Mouse (Mus musculus) limb, embryonic 13.5 days (tissue): ENCODE results near the gene Tnfrsf22. TPM values are rescaled to one million over a fixed set of nuclear protein-coding genes. Genes with fewer than 3 reads are reported as not detected.

Experiments used
- ATAC-seq: fragments of 200-750 bp; cut with Nextera tagmentation; 2 replicates; pipeline ENCODE4 v1.8.0; 2017; ENCODE audit warnings: low read depth, moderate number of reproducible peaks, moderate TSS enrichment; ENCODE audit not compliant: low FRiP score
- H3K27ac ChIP-seq: fragments of 300-500 bp; sonication (generic); 2 replicates; pipeline ENCODE4 v1.5.1; 2015; ENCODE audit warnings: inconsistent platforms, mild to moderate bottlenecking, moderate library complexity
- H3K27me3 ChIP-seq: fragments of 300-500 bp; sonication (generic); 2 replicates; pipeline ENCODE4 v1.6.1; 2015; ENCODE audit warnings: mild to moderate bottlenecking, inconsistent platforms
- H3K36me3 ChIP-seq: fragments of 300-500 bp; sonication (generic); 2 replicates; pipeline ENCODE4 v1.6.1; 2015; ENCODE audit warnings: inconsistent platforms, mild to moderate bottlenecking, moderate library complexity
- H3K4me1 ChIP-seq: fragments of 300-500 bp; sonication (generic); 2 replicates; pipeline ENCODE4 v1.6.1; 2015; ENCODE audit warnings: inconsistent platforms
- H3K4me2 ChIP-seq: fragments of 300-500 bp; sonication (generic); replicated peaks from 2 replicates; pipeline ENCODE4 v1.6.1; 2015; ENCODE audit warnings: inconsistent platforms, mild to moderate bottlenecking, moderate library complexity
- H3K4me3 ChIP-seq: fragments of 300-500 bp; sonication (generic); 2 replicates; pipeline ENCODE4 v1.5.1; 2015; ENCODE audit warnings: moderate library complexity, mild to moderate bottlenecking, inconsistent platforms
- H3K9ac ChIP-seq: fragments of 300-500 bp; sonication (generic); 2 replicates; pipeline ENCODE4 v1.6.1; 2015; ENCODE audit warnings: mild to moderate bottlenecking, inconsistent platforms
- H3K9me3 ChIP-seq: fragments of 300-500 bp; sonication (generic); 2 replicates; pipeline ENCODE4 v1.6.1; 2016; ENCODE audit warnings: inconsistent platforms
- WGBS: fragments of 180-500 bp; shearing (Covaris S2); methylation state at CpG from one replicate; pipeline ENCODE4 v1.1.7; 2015; 5-methylcytosine and 5-hydroxymethylcytosine counted together
- polyA plus RNA-seq: library from polyadenylated mRNA; unstranded; fragments of >200 nt; fragmentation: Nextera tagmentation; extraction: Ambion mirVana; gene quantifications from 2 replicates; pipeline ENCODE4 v1.2.1, GENCODE M21; 2015

Gene Tnfrsf22
- polyA plus RNA-seq, 1 experiment from 2014 or later, result 13.3 TPM

- H3K36me3 ChIP-seq, result peaks cover 42% of the 10 kb centered on the region
- H3K4me1 ChIP-seq, result peaks cover 21% of the 10 kb centered on the region
- no peak for ATAC-seq
- H3K4me2 ChIP-seq, result no peak overlapping the region
- H3K9me3 ChIP-seq, result no peaks in the 10 kb centered on the region
- 38% methylated on average over 5 of the region's 5 CpGs for WGBS
- H3K27me3 ChIP-seq, result no peaks in the 10 kb centered on the region
- H3K27ac ChIP-seq, result no peak overlapping the region
- no peak overlapping the region for H3K4me3 ChIP-seq
- H3K9ac ChIP-seq, result no peak overlapping the region
Measured at GRCm38 (mm10) chr7:143594865-143595264, 54.6 kb downstream of the Tnfrsf22 start.

GRCm38 (mm10) chr7:143592255-143592654 lies 57.2 kb downstream of the Tnfrsf22 start:
- peaks cover 68% of the 10 kb centered on the region for H3K36me3 ChIP-seq
- WGBS, result 86% methylated on average over 10 of the region's 10 CpGs
- no peak for ATAC-seq

GRCm38 (mm10) chr7:143588006-143588405 lies 61.5 kb downstream of the Tnfrsf22 start:
- WGBS, result 91% methylated on average over 4 of the region's 4 CpGs
- no peak for ATAC-seq
- peaks cover 97% of the 10 kb centered on the region for H3K36me3 ChIP-seq

More at GRCm38 (mm10) chr7:143592255-143592654, 57.2 kb downstream of the Tnfrsf22 start:
- H3K4me3 ChIP-seq, result no peak overlapping the region
- no peak overlapping the region for H3K9ac ChIP-seq
- no peaks in the 10 kb centered on the region for H3K27me3 ChIP-seq
- no peak overlapping the region for H3K4me2 ChIP-seq
- peaks cover 8% of the 10 kb centered on the region; the same call in 1 of the 2 replicates for H3K4me1 ChIP-seq
- H3K27ac ChIP-seq, result no peak overlapping the region
- no peaks in the 10 kb centered on the region for H3K9me3 ChIP-seq

GRCm38 (mm10) chr7:143587586-143587985 lies 61.9 kb downstream of the Tnfrsf22 start:
- Histone ChIP-seq H3K27me3 (no peaks in the 10 kb centered on the region), H3K4me1 (no peaks in the 10 kb centered on the region), H3K4me3 (no peak overlapping the region), H3K4me2 (no peak overlapping the region), H3K36me3 (peaks cover 97% of the 10 kb centered on the region), H3K9me3 (no peaks in the 10 kb centered on the region), H3K9ac (no peak overlapping the region), H3K27ac (no peak overlapping the region)
- 91% methylated on average over 5 of the region's 5 CpGs for WGBS
- ATAC-seq, result no peak

More at GRCm38 (mm10) chr7:143588006-143588405, 61.5 kb downstream of the Tnfrsf22 start:
- H3K4me3 ChIP-seq, result no peak overlapping the region
- no peak overlapping the region for H3K4me2 ChIP-seq
- no peaks in the 10 kb centered on the region for H3K27me3 ChIP-seq
- H3K9ac ChIP-seq, result no peak overlapping the region
- no peaks in the 10 kb centered on the region for H3K4me1 ChIP-seq
- no peak overlapping the region for H3K27ac ChIP-seq
- H3K9me3 ChIP-seq, result no peaks in the 10 kb centered on the region

Other genes with a start within 250 kb of the Tnfrsf22 start
- gene Cdkn1c, start 188.6 kb downstream of the Tnfrsf22 start, polyA plus RNA-seq, result 1,335 and 1,388 TPM in 2 replicates
- 1.4 and 1.5 TPM in 2 replicates for gene Slc22a18, start 175.9 kb downstream of the Tnfrsf22 start, polyA plus RNA-seq
- 20.4 and 23.2 TPM in 2 replicates for gene Phlda2, start 146.5 kb downstream of the Tnfrsf22 start, polyA plus RNA-seq
- gene Nap1l4, start 100.6 kb downstream of the Tnfrsf22 start, polyA plus RNA-seq, result 281 and 285 TPM in 2 replicates
- gene Cars, start 49.6 kb downstream of the Tnfrsf22 start, polyA plus RNA-seq, result 58.5 and 62.8 TPM in 2 replicates
- 0.15 and 0.27 TPM in 2 replicates for gene Tnfrsf26, start 20.9 kb downstream of the Tnfrsf22 start, polyA plus RNA-seq
- gene Tnfrsf23, start 36.2 kb upstream of the Tnfrsf22 start, polyA plus RNA-seq, result 1.2 and 1.8 TPM in 2 replicates
- 40.0 and 43.8 TPM in 2 replicates for gene Osbpl5, start 107.3 kb upstream of the Tnfrsf22 start, polyA plus RNA-seq
- gene Mrgprg, start 117.3 kb upstream of the Tnfrsf22 start, polyA plus RNA-seq, result not detected in 2 replicates
- gene Mrgpre, start 134.8 kb upstream of the Tnfrsf22 start, polyA plus RNA-seq, result 1.5 and 1.8 TPM in 2 replicates
- gene Nadsyn1, start 173.2 kb upstream of the Tnfrsf22 start, polyA plus RNA-seq, result 7.5 and 7.6 TPM in 2 replicates
- gene Dhcr7, start 173.5 kb upstream of the Tnfrsf22 start, polyA plus RNA-seq, result 33.8 and 38.7 TPM in 2 replicates
- not detected in 2 replicates for gene Gm498, start 217.2 kb upstream of the Tnfrsf22 start, polyA plus RNA-seq